Mouse (Mus musculus): ENCODE results near the gene Mif4gd.
"Not testable (repeated sequence)": the region's sequence is repeated elsewhere in the genome, so short reads cannot be mapped to it uniquely, and the experiment has no call there.

Mif4gd gene

GRCm38 (mm10) chr11:115612410-115613137 lies at the start of gene Mif4gd:
Mif4gd (minus strand) TSS chr11:115612969.
- DNase-seq (ENCODE audit: inconsistent ontology term) = peak; percentile 94

DNA sequence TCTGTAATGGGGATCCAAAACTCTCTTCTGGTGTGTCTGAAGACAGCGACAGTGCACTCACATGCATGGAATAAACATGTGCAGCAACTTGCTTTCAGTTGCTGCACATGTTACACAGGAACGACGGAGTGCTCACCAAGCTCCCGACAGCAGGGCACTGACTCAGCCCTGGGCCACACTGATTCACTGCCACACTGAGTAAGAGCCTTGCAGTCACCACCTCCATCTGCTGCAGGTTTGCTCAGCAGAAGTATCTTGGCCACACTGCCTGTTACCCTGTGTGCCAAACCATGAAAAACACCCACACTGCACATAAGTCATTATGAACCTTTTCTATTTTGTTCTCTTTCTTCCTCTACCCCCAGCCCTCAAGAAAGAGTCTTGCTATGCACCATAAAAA lies 47.6 kb upstream of the Mif4gd start:
- DNase-seq (ENCODE audit: inconsistent ontology term) = no peak

DNA sequence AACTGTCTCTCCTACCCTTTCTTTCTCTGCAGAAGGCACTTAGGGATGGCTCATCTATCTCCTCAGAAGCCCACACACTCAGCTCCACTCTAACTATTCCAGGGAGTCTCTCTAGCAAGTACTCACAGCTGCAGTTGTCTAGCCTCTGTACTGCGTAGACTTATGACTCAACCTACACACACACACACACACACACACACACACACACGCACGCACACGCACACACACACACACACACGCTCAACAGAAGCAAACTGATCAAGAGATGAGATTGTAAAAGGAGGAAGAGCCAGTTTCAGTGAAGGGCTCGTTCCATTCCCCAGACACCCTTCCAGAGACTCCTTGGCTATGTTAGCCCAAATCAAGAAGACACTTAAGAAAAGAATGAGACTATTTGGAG lies 45.8 kb upstream of the Mif4gd start:
- DNase-seq (ENCODE audit: inconsistent ontology term) = no peak

DNA sequence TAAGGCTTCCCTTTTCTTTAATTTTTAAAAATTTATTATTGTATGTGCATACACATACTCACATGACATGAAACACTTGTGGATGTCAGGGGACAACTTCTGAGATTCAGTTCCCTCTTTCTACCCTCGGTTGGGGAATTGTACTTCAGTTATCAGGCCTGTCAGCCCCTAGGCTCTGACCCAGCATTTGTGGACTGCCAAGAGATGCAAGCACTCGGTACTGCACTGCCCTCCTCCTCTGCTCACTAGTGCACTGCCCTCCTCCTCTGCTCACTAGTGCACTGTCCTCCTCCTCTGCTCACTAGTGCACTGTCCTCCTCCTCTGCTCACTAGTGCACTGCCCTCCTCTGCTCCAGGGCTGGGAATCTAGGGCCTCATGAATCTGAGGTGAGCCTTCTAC lies 41.4 kb upstream of the Mif4gd start:
- no peak for DNase-seq (ENCODE audit: inconsistent ontology term)

- no peak for DNase-seq (ENCODE audit: inconsistent ontology term)
These were observed 40.4 kb upstream of the Mif4gd start for GRCm38 (mm10) chr11:115653194-115653593.

DNA sequence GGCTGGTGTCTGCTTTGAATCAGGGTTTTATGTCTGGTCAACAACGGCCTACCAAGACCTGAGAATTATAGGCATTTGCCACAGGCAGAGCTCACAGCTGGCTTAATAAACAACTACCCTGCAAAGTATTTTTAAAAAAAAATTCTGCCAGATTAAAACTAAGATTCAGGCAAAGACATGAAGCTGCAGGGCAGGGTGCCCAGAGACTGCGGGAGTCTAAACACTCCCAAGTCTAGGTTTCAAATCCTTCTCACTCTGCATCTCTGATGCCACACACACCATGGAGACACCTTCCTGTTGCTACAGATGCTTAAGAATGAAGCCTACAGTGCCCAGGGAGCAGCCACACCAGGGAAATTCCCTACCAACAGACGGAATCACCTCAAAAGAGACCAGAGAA lies 38.9 kb upstream of the Mif4gd start:
- no peak for DNase-seq (ENCODE audit: inconsistent ontology term)

GRCm38 (mm10) chr11:115649706-115650105 lies 36.9 kb upstream of the Mif4gd start:
- no peak for DNase-seq (ENCODE audit: inconsistent ontology term)

DNA sequence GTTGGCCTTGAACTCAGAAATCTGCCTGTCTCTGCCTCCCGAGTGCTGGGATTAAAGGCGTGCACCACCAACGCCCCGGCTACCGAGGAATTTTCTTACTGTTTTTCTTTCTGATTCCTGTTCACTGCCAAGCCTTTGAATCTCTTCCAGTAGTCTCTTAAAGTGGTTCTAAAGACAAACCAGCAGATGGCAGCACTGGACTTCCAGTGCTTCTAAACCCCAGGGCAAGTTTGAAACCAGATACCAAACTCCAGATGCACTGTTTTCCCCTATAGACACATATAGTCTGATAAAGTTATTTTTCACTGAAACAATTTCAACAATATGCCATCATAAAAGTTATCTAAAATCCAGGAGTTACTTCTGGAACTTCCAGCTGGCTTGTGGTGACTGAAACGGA lies 34.7 kb upstream of the Mif4gd start:
- peak; percentile 58 for DNase-seq (ENCODE audit: inconsistent ontology term)

DNA sequence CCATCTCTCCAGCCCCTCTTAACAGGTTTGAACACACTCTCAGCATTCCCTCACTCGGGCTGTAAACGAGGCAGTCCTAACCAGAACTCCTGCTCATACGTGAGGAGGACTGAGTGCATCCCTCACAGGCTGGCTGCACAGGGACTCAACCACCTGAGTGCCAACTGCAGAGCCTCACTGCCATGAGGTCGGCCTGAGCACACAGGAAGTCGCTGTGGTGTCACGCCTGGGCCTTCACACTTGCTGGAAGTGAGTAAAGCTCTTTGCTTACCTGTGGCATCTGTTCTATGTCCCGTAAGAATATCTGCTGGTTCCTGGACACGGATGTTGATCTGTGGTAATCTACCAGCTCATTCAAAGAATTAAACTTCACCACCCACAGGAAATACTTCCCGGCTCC lies 33.7 kb upstream of the Mif4gd start:
- DNase-seq (ENCODE audit: inconsistent ontology term) = no peak

GRCm38 (mm10) chr11:115645498-115645897 lies 32.7 kb upstream of the Mif4gd start:
- DNase-seq (ENCODE audit: inconsistent ontology term) = not testable (repeated sequence)

- no peak for DNase-seq (ENCODE audit: inconsistent ontology term)
These were observed 31.5 kb upstream of the Mif4gd start for GRCm38 (mm10) chr11:115644308-115644707.

DNA sequence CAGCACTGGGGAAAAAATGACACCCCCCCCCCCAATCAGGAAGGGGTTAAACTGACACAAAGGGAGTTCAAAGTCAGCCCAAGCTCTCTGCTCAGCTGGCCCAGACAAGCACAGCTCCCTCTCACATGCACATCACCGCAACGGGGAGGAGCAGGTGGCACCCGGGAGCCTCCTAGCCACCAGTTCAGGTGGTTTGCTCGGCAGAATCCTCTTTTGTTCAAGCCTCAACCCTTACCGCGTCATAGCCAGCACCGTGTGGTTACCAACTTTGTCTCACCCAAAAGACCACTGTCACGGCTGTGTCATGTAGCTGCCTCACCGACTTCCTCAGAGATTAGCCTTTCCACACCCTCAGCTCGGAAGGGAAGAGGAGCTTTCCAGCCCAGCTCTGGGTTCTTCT lies 30.5 kb upstream of the Mif4gd start:
- DNase-seq (ENCODE audit: inconsistent ontology term) = no peak

- DNase-seq (ENCODE audit: inconsistent ontology term) = no peak
These were observed 29.9 kb upstream of the Mif4gd start for GRCm38 (mm10) chr11:115642705-115643104.

DNA sequence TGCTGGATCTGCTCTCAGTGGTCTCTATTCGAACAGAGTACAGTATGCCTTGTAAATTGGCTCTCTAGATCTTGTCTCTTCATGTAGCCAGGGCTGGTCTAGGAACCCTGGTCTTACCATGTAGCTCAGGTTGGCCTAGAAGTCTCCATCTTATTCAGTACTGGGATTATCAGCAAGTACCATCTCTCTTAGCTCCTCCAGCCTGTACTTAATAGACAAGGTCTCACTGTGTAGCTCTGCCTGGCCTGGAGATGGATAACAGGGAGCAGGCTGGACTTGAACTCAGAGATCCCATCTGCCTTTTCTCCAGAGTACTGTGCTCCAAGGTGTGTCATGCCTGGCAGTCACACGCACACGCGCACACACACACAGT lies 28.9 kb upstream of the Mif4gd start:
- DNase-seq (ENCODE audit: inconsistent ontology term) = no peak

GRCm38 (mm10) chr11:115640978-115641663 lies 28.4 kb upstream of the Mif4gd start:
- peak; percentile 16 for DNase-seq (ENCODE audit: inconsistent ontology term)

- no peak for DNase-seq (ENCODE audit: inconsistent ontology term)
These were observed 27.6 kb upstream of the Mif4gd start for GRCm38 (mm10) chr11:115640311-115640828.

DNA sequence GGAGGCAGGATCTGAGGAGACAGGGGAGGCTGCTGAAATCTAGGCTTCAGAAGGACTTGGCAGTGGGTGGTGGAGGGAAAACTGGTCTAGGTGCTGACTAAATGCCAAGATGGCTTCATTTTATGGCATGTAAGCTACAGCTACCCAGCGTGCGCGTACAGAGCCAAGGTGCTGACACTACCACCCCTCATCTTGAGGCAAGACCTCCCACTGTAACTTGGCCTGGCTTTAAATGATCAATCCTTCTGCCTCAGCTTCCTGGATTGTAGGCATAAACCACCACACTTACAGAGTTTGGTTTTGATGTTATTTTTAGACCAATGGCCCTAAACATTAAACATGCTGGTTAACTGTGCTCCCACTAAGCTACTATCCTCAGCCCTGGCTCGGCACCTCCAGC lies 26.8 kb upstream of the Mif4gd start:
- no peak for DNase-seq (ENCODE audit: inconsistent ontology term)

DNA sequence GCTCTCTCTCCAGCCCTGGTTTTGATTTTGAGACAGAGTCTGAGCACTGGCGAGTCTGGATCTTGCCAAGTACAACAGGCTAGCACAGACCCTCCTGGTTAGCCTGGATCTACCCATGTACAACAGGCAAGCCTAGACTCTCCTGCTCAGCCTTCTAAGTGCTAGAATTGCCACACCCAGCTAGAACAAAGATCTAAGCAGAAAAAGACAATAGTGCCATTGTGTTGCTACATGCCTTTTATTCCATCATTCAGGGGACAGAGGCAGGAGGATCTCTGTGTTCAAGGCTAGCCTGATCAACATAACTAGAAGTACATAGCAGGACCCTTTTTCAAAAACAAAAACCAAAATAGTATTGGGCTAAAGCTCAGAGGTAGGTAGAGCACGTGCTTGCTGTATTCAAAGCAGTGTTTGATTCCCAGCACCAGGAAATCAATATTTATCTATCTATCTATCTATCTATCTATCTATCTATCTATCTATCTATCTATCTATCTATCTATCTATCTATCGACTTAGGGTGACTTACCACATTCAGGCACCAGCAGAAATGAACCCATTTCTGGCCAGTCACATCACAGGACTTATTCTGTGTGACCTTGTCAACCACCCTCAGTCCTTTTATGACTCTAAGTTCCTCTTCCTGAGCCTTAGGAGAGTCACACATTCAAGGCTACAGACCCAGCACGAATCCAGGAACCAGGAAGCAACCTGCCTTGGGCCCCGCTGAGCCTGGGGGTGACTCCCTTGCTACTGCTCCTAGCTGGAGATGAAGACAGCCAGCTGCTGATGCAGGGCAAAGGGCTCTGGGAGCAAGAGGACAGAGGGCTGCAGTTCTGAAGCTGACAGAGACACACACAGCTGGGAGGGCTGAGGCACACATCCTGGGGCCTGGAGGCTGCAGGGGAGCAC lies 26.0 kb upstream of the Mif4gd start:
- DNase-seq (ENCODE audit: inconsistent ontology term) = no peak

DNA sequence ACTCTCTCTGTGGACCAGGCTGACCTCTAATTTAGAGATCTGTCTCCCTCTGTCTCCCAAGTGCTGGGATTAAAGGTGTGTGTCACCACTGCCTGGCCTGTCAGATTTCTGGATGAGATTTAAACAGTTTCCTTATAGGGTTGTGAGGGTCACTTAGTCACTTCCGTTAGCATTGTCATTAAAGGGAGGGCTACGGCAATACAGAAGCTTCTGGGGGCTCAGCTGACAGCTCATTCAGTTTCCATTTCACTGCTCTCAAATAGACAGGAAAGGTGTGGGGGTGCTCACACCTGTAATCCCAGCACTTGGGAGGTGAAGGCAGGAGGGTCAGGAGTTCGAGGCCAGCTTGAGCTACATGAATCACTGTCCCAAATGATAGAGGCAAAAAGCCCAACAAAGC lies 24.2 kb upstream of the Mif4gd start:
- no peak for DNase-seq (ENCODE audit: inconsistent ontology term)

DNA sequence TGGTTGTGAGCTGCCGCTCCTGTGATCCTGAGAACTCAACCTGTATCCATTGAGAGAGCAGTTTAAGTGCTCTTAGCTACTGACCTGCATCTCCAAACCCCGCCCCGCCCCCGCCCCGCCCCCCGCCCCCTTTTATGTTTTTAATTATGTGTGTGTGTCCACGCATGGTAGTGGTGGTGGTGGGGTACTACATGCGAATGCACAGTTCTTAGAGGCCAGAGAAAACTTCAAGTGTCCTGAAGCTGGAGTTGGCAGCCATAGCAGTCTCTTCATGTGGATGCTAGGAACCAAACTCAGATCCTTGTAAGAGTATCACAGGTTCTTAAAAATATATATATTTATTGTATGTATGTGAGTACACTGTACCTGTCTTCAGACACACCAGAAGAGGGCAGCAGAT lies 22.7 kb upstream of the Mif4gd start:
- DNase-seq (ENCODE audit: inconsistent ontology term) = no peak

- no peak for DNase-seq (ENCODE audit: inconsistent ontology term)
These were observed 22.3 kb upstream of the Mif4gd start for GRCm38 (mm10) chr11:115635041-115635440.

DNA sequence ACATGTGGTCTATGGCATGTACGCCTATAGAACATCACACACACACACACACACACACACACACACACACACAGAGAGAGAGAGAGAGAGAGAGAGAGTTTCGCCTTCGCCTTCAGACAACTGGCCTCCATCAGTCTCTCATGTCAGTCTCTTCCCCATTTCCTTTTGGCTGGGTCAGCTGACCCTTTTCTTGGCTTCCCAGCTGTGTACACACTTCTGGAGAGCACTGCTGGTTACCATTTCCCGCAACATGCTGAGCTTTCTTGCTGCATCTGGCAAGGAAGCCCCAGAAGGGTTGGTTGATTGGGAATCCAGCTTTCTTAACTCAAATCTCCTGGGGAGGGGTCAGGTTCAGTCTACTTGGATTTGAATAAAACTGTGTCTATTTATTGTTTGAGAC lies 21.3 kb upstream of the Mif4gd start:
- no peak for DNase-seq (ENCODE audit: inconsistent ontology term)
